Mouse (Mus musculus) spleen, adult 2 months (tissue): Measurements from ENCODE around the gene Tas1r3.

Source experiments
- CTCF ChIP-seq: fragments of 200-500 bp; IDR thresholded peaks from 2 replicates; pipeline ENCODE4 v1.5.1; 2011; ENCODE audit warnings: mild to moderate bottlenecking, inconsistent platforms; ENCODE audit not compliant: insufficient read depth, insufficient read length, insufficient replicate concordance; ENCODE audit errors: extremely low read depth
- POLR2A ChIP-seq: fragments of 200-500 bp; IDR thresholded peaks from 2 replicates; pipeline ENCODE4 v1.6.1; 2011; ENCODE audit warnings: low read depth, low read length, inconsistent platforms

GRCm38 (mm10) chr4:155841651-155842270 is 21.4 kb downstream of the Tas1r3 start:
- TF ChIP-seq CTCF (no peak), POLR2A (no peak)
